ENCODE assay signal across 8 mouse cellular contexts in the genomic region with DNA sequence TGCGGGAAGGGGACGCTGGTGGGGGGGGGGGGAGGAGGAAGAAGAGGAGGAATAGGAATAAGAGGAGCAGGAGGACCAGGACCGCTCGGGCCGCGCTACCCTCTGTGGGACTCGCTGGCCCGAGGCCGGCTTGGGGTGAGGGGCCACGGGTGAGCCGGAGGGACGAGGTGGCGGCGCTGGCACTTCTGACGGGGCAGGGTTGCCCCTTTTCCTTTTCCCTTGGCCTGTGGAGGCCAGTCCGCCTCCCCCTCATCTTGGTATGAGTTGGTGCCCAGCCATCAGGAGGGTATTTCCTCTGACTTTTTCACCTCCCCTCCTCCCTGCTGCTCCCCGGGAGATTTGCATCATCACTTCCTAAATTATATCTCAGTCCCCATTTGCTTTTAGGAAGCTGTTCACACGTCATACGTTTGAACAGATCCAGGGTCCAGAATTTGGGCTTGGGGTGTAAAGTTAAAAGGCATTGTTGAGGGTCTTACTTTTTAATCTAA. TPM values are rescaled to one million over a fixed set of nuclear protein-coding genes. Genes with fewer than 3 reads are reported as not detected.
DNase-seq lines count a peak whose midpoint lies in the region; ATAC-seq and TF ChIP-seq lines count a peak whose summit lies in the region.

No protein-coding gene starts in this region.

- ATAC-seq in lung, postnatal 0 days = peak; percentile 5; the same call in 1 of the 2 replicates
- peak; percentile 21; the same call in 1 of the 2 replicates for ATAC-seq in neutrophil, adult 5-6 weeks (ENCODE audit: extremely low read depth, insufficient number of reproducible peaks, low FRiP score, poor library complexity, severe bottlenecking)
- no peak for ATAC-seq in frontal cortex, adult (ENCODE audit: low TSS enrichment)

- H3K4me2 ChIP-seq in lung, postnatal 0 days (replicated peaks; ENCODE audit: low read depth, low read length) = peak overlapping the region; percentile 83

- H3K27me3 ChIP-seq in lung, postnatal 0 days (replicated peaks; ENCODE audit: insufficient read depth, low read length) = no peaks in the 10 kb centered on the region

- peak overlapping the region; percentile 97 for H3K9ac ChIP-seq in lung, postnatal 0 days (replicated peaks; ENCODE audit: low read depth)

- no peak for TF ChIP-seq CTCF in lung, postnatal 0 days (IDR thresholded peaks at IDR 0.05)

- no peaks in the 10 kb centered on the region for H3K9me3 ChIP-seq in lung, postnatal 0 days (ENCODE audit: low read length)

- TF ChIP-seq EP300 in lung, postnatal 0 days (IDR thresholded peaks at IDR 0.05) = no peak

- WGBS in lung, postnatal 0 days = 0% methylated on average over 16 of the region's 19 CpGs

- H3K36me3 ChIP-seq in lung, postnatal 0 days (ENCODE audit: insufficient read depth, low read length) = no peaks in the 10 kb centered on the region

- peak overlapping the region; percentile 96 for H3K27ac ChIP-seq in lung, postnatal 0 days (ENCODE audit: low read length)

- peak; percentile 23 for DNase-seq in right cerebral cortex, postnatal 14 days
- no peak for DNase-seq in right cerebral cortex, postnatal 4 days
- DNase-seq in cerebellum, postnatal 36 days = peak; percentile 28 to 34
- peak; percentile 48 to 63 for DNase-seq in heart, adult 9 months (ENCODE audit: low spot score in 2 of 2)
- DNase-seq in kidney, adult 9 months = peak; percentile 59
- peak; percentile 69 for DNase-seq in lung, postnatal 0 days (ENCODE audit: low spot score)

- H3K4me1 ChIP-seq in lung, postnatal 0 days (ENCODE audit: insufficient read depth, low read depth, low read length) = peaks cover 16% of the 10 kb centered on the region

- H3K4me3 ChIP-seq in lung, postnatal 0 days (ENCODE audit: low read depth, low read length) = peak overlapping the region; percentile 97

RNA-seq across cellular contexts. Expression of a gene that starts 1.0 kb away (rescaled TPM):
- 52.1 and 54.6 TPM in 2 replicates for polyA plus RNA-seq in lung, postnatal 0 days (2015; fragmentation: Nextera tagmentation; extraction: Ambion mirVana)
- total RNA-seq in neutrophil, adult 5-6 weeks (2017) = 68.4 and 83.2 TPM in 2 replicates

RNA-seq across cellular contexts. Expression of a gene that starts 35.6 kb away (rescaled TPM):
- polyA plus RNA-seq in lung, postnatal 0 days (2015; fragmentation: Nextera tagmentation; extraction: Ambion mirVana) = 2.3 and 3.2 TPM in 2 replicates
- 0.58 TPM in 1 of 2 replicates, not detected in the other for total RNA-seq in neutrophil, adult 5-6 weeks (2017)
